Mouse (Mus musculus) intestine, postnatal 0 days (tissue): ENCODE measurements at regions not wholly inside any gene's neighbourhood (a gene's known extent, or its start where the extent isn't known, plus 50 kb on each side); places are given as distances from the start of the nearest gene placed in this dataset.

Source experiments
- ATAC-seq: fragments of 200-750 bp; cut with Nextera tagmentation; 2 replicates; pipeline ENCODE4 v1.8.0; 2017; ENCODE audit warnings: mild to moderate bottlenecking, moderate TSS enrichment, moderate library complexity
- H3K27ac ChIP-seq: fragments of 300-500 bp; sonication (generic); 2 replicates; pipeline ENCODE4 v1.5.1; 2014; ENCODE audit warnings: mild to moderate bottlenecking, low read depth, low read length, moderate library complexity
- H3K27me3 ChIP-seq: fragments of 300-500 bp; sonication (generic); replicated peaks from 2 replicates; pipeline ENCODE4 v1.6.1; 2014; ENCODE audit warnings: low read length, mixed read lengths; ENCODE audit not compliant: control insufficient read depth, insufficient read depth
- H3K36me3 ChIP-seq: fragments of 300-500 bp; sonication (generic); 2 replicates; pipeline ENCODE4 v1.6.1; 2014; ENCODE audit warnings: mild to moderate bottlenecking, moderate library complexity; ENCODE audit not compliant: control insufficient read depth, insufficient read depth
- H3K4me1 ChIP-seq: fragments of 300-500 bp; sonication (generic); replicated peaks from 2 replicates; pipeline ENCODE4 v1.6.1; 2014; ENCODE audit warnings: antibody characterized with exemption, low read length, mixed read lengths; ENCODE audit not compliant: control insufficient read depth, insufficient read depth
- H3K4me2 ChIP-seq: fragments of 300-500 bp; sonication (generic); replicated peaks from 2 replicates; pipeline ENCODE4 v1.6.1; 2014; ENCODE audit warnings: low read depth, mild to moderate bottlenecking, moderate library complexity
- H3K4me3 ChIP-seq: fragments of 300-500 bp; sonication (generic); 2 replicates; pipeline ENCODE4 v1.5.1; 2014; ENCODE audit warnings: low read depth, low read length
- H3K9ac ChIP-seq: fragments of 300-500 bp; sonication (generic); 2 replicates; pipeline ENCODE4 v1.6.1; 2014; ENCODE audit warnings: mild to moderate bottlenecking, low read depth, low read length
- H3K9me3 ChIP-seq: fragments of 300-500 bp; sonication (generic); 2 replicates; pipeline ENCODE4 v1.6.1; 2016; ENCODE audit warnings: mixed run types; ENCODE audit not compliant: control insufficient read depth
- CTCF ChIP-seq: sonication (generic); IDR thresholded peaks from 2 replicates; pipeline ENCODE4 v1.5.1; 2016; ENCODE audit warnings: low read depth, mild to moderate bottlenecking, control low read depth, antibody characterized with exemption, moderate library complexity
- whole genome bisulfite sequencing: fragments of 180-500 bp; shearing (Covaris S2); extraction: QIAGEN DNeasy Blood & Tissue Kit; methylation state at CpG from one replicate; pipeline ENCODE4 v1.1.7; 2014; 5-methylcytosine and 5-hydroxymethylcytosine counted together

- Histone ChIP-seq H3K9me3 (no peaks in the 10 kb centered on the region), H3K9ac (no peak overlapping the region), H3K4me2 (no peak overlapping the region), H3K27ac (no peak overlapping the region), H3K36me3 (no peaks in the 10 kb centered on the region), H3K4me3 (no peak overlapping the region), H3K27me3 (no peaks in the 10 kb centered on the region), H3K4me1 (no peaks in the 10 kb centered on the region)
- WGBS = 89% methylated on average over 4 of the region's 4 CpGs
- no peak for TF ChIP-seq CTCF
- ATAC-seq = no peak
Observed at GRCm38 (mm10) chr15:72207589-72207988, 1626.8 kb upstream of the Gm6569 start.

DNA sequence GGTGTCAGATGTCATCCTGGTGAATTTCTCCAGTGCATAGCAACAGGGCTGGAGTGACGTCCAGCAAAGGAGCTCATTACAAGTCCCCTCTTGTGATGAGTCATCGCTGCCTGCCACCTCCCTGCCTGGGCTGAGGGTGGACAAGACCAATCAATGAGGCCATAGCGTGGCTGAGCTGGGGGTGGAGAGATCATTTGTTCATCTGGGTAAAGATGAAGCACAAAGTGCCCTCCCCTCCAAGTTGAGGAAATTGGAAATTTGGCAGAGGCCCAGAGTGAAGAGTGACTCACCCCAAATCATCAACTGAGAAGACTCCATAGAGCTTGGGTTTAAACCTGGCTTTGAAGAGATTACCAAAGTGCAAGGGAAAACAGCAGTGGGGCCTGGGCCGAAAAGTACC lies 1626.3 kb upstream of the Gm6569 start:
- no peak overlapping the region for H3K27ac ChIP-seq
- WGBS = 53% methylated on average over 4 of the region's 4 CpGs

DNA sequence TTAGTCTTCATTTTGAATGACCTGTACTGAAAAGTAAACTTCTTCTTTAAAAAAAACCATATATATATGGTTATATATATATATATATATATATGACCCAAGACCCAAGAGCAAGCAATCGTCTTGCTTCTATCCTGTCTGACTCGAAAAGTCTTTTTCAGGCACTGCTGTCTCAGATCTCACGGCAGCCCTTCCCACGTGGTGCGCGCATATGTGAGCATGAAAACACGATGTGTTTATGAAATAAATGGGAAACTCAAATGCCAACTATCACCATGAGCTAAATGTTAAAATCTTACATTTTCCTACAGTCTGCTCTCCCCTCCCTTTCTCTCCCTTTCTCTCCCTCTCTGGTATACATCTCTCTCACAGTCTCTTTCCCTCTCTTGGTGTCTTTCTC lies 1625.4 kb upstream of the Gm6569 start:
- 89% methylated on average over 7 of the region's 7 CpGs for WGBS
- H3K9ac ChIP-seq = no peak overlapping the region
- TF ChIP-seq CTCF = no peak
- no peak overlapping the region for H3K4me3 ChIP-seq
- no peaks in the 10 kb centered on the region for H3K9me3 ChIP-seq
- H3K36me3 ChIP-seq = no peaks in the 10 kb centered on the region
- no peaks in the 10 kb centered on the region for H3K4me1 ChIP-seq
- no peak overlapping the region for H3K4me2 ChIP-seq
- no peak for ATAC-seq
- H3K27me3 ChIP-seq = no peaks in the 10 kb centered on the region
- no peak overlapping the region for H3K27ac ChIP-seq

More for the DNA sequence above, 1626.3 kb upstream of the Gm6569 start:
- Histone ChIP-seq H3K27me3 (no peaks in the 10 kb centered on the region), H3K4me2 (no peak overlapping the region), H3K9ac (no peak overlapping the region), H3K4me3 (no peak overlapping the region), H3K4me1 (no peaks in the 10 kb centered on the region), H3K36me3 (no peaks in the 10 kb centered on the region), H3K9me3 (no peaks in the 10 kb centered on the region)
- TF ChIP-seq CTCF = no peak
- ATAC-seq = no peak

- no peaks in the 10 kb centered on the region for H3K27me3 ChIP-seq
- H3K4me3 ChIP-seq = no peak overlapping the region
- no peaks in the 10 kb centered on the region for H3K9me3 ChIP-seq
- no peak overlapping the region for H3K4me2 ChIP-seq
- H3K9ac ChIP-seq = no peak overlapping the region
- TF ChIP-seq CTCF = no peak
- no peak overlapping the region for H3K27ac ChIP-seq
- no peaks in the 10 kb centered on the region for H3K4me1 ChIP-seq
- no peak for ATAC-seq
- H3K36me3 ChIP-seq = no peaks in the 10 kb centered on the region
- 77% methylated on average over 5 of the region's 5 CpGs for WGBS
Observed at GRCm38 (mm10) chr15:72217731-72218130, 1616.6 kb upstream of the Gm6569 start.

- no peak for ATAC-seq
- Histone ChIP-seq H3K4me3 (no peak overlapping the region), H3K9ac (no peak overlapping the region), H3K9me3 (no peaks in the 10 kb centered on the region), H3K27me3 (no peaks in the 10 kb centered on the region), H3K4me2 (no peak overlapping the region), H3K36me3 (no peaks in the 10 kb centered on the region), H3K27ac (no peak overlapping the region), H3K4me1 (no peaks in the 10 kb centered on the region)
- 80% methylated on average over 7 of the region's 7 CpGs for WGBS
- no peak for TF ChIP-seq CTCF
Observed at GRCm38 (mm10) chr15:72219985-72220384, 1614.4 kb upstream of the Gm6569 start.

GRCm38 (mm10) chr15:72220786-72221185 lies 1613.6 kb upstream of the Gm6569 start:
- no peak overlapping the region for H3K4me2 ChIP-seq
- H3K36me3 ChIP-seq = no peaks in the 10 kb centered on the region
- H3K27ac ChIP-seq = no peak overlapping the region
- H3K9me3 ChIP-seq = no peaks in the 10 kb centered on the region
- no peak for TF ChIP-seq CTCF
- no peaks in the 10 kb centered on the region for H3K4me1 ChIP-seq
- H3K4me3 ChIP-seq = no peak overlapping the region
- no peak overlapping the region for H3K9ac ChIP-seq
- ATAC-seq = no peak
- no peaks in the 10 kb centered on the region for H3K27me3 ChIP-seq
- WGBS = 76% methylated on average over 6 of the region's 6 CpGs

DNA sequence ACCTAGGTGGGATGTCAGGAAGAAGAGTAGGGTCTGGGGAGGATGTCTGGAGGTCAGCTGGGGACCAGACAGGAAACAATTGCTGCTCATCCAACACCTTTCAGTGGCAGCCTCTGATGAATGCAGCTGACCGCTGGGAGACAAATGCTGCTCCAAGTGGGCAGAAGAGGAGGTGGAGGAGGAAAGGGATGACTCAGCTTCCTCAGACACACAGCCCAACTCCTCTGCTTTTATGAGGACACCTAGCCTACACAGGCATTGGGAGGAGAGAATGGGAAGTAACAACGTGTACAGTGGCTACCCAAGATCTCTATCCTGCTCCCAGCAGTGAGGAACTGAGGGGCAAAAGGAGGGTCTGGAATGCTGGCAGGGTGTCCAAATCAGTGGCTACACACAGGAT lies 1602.0 kb upstream of the Gm6569 start:
- no peak for TF ChIP-seq CTCF
- no peaks in the 10 kb centered on the region for H3K9me3 ChIP-seq
- H3K9ac ChIP-seq = no peak overlapping the region
- no peaks in the 10 kb centered on the region for H3K36me3 ChIP-seq
- H3K4me3 ChIP-seq = no peak overlapping the region
- WGBS = 51% methylated on average over 2 of the region's 2 CpGs
- ATAC-seq = no peak
- H3K27ac ChIP-seq = no peak overlapping the region
- H3K27me3 ChIP-seq = no peaks in the 10 kb centered on the region
- H3K4me2 ChIP-seq = no peak overlapping the region
- H3K4me1 ChIP-seq = no peaks in the 10 kb centered on the region
